Mouse (Mus musculus) T-helper 17 cell (primary cell): ENCODE results near the gene Acbd6.

Experiments
- in situ Hi-C, 2 experiments: fragments of 300-600 bp; cut with MboI, MseI; formaldehyde crosslinking; loops; 1 replicate in 1 of 2; 2 replicates in 1 of 2; pipeline ENCODE4 v1.15.1; 2025; ENCODE audit warnings: high pct_unique_total_duplicates in 2 of 2

The Acbd6 gene

GRCm38 (mm10) chr1:155558012-155558842 is at the start of gene Acbd6:
TSS of gene Acbd6 (plus strand) at chr1:155558120.
- in situ Hi-C loops, result no loop called here

DNA sequence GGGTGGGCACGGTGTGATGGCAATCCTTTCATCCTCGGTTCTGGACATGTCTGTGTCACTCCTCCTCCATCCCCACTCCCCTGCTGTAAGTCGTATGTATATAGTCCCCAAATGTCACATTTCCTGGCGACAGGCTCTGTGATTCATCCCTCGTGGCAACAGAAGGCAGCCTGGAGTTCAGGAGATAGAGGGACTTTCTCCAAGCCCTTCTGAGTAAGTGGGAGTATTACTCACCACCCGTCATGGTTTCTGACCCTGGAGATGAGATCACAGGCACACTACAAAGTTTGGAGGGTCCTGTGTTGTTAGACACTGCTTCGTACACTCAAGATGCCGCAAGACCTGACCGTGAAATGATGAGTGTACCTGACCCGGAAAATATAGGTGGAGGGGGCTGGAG is 47.7 kb upstream of the Acbd6 start:
- in situ Hi-C loops, result no loop called here

GRCm38 (mm10) chr1:155515866-155516265 is 42.1 kb upstream of the Acbd6 start:
- in situ Hi-C loops, result no loop called here

DNA sequence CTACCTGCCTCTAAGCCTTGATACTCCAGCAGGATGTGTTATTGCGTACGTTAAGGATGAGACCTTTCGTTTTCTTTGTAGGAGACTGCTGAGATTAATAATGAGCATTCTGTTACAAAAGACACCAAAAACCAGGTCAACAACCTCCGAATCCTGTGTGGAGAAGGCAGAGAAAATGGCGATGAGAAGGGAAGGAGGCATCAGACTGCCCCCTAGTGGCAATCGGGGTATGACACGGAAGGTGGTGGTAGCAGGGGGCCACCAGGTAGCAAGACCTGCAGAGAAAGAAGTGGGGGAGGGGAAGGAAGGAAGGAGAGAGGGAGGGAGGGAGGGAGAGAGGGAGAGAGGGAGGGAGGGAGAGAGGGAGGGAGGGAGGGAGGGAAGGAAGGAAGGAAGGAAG is 41.3 kb upstream of the Acbd6 start:
- in situ Hi-C loops, result no loop called here

DNA sequence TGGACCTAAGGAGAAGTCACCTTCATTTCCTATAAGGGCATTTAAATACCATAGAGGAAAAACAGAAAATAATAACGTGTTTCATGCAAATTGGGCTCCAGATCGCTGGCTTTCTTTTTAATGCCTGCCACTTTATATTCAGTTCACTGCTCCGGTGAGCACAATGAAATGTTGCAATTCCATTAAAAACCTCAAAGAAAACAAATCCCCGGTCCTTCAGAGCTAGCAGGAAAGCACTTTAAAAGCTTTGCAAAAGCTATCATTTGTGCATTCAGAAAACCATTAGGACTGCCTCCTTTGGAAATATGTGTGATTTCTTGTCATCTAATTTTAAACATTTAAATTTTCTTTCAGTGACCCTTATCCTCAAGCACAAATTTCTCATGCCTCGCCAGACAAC is 40.9 kb upstream of the Acbd6 start:
- in situ Hi-C loops, result no loop called here

- in situ Hi-C loops, result loop anchor here in 1 of 2 experiments (10.0 kb wide), 1 partner anchor 735 kb away; no protein-coding TSS in a partner anchor
These were observed 37.6 kb upstream of the Acbd6 start for GRCm38 (mm10) chr1:155520285-155520684.

DNA sequence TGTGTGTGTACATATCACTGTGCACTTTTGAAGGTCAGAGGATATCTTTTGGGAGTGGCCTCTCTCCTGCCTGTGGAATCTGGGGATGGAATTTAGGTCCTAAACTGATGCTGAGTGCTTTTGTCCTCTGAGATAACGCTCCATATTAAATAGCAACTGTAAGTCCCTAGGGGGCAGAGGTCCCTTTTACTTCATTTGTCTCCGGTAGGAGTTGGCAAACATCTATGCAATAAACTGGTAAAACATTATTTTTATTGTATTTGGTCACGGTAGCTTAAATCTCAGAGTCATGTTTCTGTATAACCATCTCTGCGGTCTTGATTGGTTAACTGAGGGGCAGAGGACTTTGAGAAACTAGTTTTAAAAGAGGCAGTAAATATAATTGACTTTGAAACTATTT is 35.4 kb upstream of the Acbd6 start:
- in situ Hi-C loops, result loop anchor here in 1 of 2 experiments (10.0 kb wide), 1 partner anchor 738 kb away; no protein-coding TSS in a partner anchor

- in situ Hi-C loops, result loop anchor here in 1 of 2 experiments (5.0 to 10.0 kb wide), 3 partner anchors 244 to 741 kb away; no protein-coding TSS in a partner anchor
These were observed 31.7 kb upstream of the Acbd6 start for GRCm38 (mm10) chr1:155526176-155526575.

- in situ Hi-C loops, result loop anchor here in 1 of 2 experiments (5.0 to 10.0 kb wide), 3 partner anchors 245 to 742 kb away; no protein-coding TSS in a partner anchor
These were observed 30.7 kb upstream of the Acbd6 start for GRCm38 (mm10) chr1:155527027-155527786.

- in situ Hi-C loops, result loop anchor here in 1 of 2 experiments (5.0 to 10.0 kb wide), 3 partner anchors 245 to 743 kb away; no protein-coding TSS in a partner anchor
These were observed 30.1 kb upstream of the Acbd6 start for GRCm38 (mm10) chr1:155527787-155528158.

DNA sequence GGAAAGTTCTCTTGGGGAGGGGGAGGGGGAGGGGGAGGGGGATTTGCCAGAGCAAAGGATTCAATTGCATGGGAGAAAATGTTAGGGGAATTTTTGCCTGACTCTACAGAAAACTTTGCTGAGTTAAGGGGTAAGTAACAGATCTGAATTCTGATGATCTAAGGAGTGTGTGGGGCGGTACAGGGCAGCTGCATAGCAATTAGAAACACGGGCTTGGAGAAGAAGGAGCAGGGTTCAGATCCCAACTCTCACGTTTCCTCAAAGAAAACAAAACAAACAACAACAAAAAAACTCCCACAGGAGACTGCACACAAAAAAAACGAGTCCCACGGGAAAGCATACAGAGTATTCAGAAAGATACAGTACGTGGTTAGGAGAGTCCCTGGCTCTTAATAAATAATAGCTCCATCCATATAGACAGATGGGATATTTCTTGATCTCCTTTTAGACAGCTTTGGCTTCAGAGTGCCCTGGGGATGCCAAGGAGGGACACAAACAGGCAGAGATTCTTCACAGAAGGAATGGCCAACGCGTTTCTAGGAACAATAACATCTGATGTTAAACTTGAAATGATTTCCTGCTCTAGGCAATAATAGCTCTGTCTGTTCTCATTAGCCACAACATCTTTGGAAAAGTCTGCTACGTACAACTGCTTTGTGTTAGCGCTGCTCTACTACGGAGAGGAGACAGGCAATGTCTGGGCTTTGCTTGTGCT is 29.4 kb upstream of the Acbd6 start:
- in situ Hi-C loops, result loop anchor here in 1 of 2 experiments (5.0 to 10.0 kb wide), 3 partner anchors 246 to 744 kb away; no protein-coding TSS in a partner anchor

- in situ Hi-C loops, result loop anchor here in 1 of 2 experiments (5.0 to 10.0 kb wide), 3 partner anchors 247 to 745 kb away; no protein-coding TSS in a partner anchor
These were observed 28.6 kb upstream of the Acbd6 start for GRCm38 (mm10) chr1:155529120-155529963.

DNA sequence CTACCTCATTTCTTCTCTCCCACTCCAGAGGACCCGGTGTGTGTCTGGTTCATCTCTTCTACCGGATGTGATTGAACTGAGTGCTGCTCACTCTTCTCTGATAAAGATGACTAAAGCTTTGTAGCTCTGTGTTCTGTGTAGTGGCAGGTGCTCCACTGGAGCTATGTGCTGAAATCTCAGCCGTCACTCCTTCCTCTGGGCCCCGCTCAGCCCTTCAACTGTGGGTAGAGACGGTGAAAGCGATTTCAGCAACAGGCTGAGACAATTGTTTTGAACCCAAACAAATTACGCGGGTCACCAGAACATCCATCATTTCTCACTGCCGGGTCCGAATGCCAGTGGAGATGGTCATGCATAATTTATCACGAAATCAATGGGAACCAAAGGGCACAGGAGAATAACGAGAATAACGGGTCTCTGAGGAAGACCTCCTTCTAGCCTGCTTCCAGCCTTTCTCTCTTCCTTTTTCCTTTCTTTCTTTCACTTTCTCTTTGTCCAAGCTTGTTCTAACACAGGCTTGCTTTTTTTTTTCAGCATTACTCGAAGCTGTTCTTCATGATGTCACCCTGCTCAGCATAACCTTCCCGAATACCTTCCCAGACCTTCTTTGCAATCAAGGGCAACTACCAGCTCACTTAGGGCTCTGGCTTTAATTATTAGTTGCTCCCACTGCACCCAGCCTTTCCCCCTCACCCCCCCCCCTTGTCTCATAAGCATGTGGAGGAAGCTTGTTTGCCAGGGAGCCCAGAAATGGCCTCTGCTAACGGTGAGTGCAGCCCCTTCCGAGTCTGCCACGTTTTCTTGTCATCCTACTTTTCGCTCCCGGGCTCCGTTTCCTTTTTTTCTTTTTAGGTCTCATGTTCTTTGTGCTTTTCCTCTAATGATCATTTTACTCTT is 27.1 kb upstream of the Acbd6 start:
- in situ Hi-C loops, result loop anchor here in 1 of 2 experiments (5.0 kb wide), 2 partner anchors 239 to 499 kb away; no protein-coding TSS in a partner anchor

GRCm38 (mm10) chr1:155532396-155532795 is 25.5 kb upstream of the Acbd6 start:
- in situ Hi-C loops, result loop anchor here in 1 of 2 experiments (5.0 kb wide), 2 partner anchors 240 to 500 kb away; no protein-coding TSS in a partner anchor

DNA sequence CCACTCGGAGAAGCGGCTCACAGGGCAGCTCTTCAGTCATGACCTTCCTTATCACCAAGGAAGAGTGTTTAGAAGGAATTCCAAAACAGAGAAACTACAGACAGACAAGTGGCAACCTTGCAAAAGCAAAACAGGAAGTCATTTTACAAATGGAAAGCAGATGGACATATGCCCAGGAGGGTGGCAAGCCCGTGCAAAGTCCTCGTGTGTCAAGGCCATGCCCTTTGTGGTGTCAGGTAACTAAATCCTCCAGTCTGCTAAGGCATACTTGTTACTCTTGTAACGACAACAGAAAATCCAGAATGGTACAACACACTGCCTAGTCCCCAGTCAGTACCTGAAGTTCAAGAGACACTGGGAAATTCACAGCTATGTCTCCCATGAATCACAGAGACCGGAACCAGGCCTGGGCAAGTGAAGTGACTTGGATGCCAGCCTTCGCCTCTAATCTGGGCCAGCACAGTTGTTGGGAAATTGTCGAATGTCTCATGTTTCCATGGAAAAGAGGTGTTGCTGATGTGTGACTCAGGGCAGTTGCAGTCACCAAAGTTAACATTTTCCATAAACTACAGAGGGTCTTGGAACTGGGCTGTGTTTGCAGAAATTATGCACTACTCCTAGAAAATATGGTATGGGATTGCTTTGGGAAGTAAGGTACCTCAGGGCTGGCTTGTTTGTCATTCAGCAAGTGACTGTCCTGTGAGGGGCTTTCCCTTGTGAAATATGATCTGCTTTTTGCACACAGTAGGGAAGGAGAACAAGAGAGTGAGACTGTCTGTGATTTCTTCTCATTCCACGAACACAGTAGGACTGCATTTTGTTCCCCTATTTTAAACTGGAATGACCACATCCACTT is 24.9 kb upstream of the Acbd6 start:
- in situ Hi-C loops, result loop anchor here in 1 of 2 experiments (5.0 kb wide), 2 partner anchors 241 to 501 kb away; no protein-coding TSS in a partner anchor

DNA sequence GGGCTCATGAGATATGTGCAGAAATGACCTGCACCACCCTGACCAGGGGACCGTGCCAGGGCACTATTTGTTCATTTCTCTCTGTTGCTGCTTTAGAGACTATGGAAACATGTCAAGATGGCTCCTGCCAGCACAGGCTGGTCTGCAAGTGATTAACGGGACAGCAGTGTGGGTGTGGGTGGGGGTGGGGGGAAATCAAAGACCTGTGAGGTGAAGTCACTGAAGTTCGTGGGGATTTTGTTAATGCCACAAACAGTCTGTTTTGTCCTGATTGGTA is 24.3 kb upstream of the Acbd6 start:
- in situ Hi-C loops, result loop anchor here in 1 of 2 experiments (5.0 kb wide), 2 partner anchors 241 to 501 kb away; no protein-coding TSS in a partner anchor

GRCm38 (mm10) chr1:155537005-155537642 is 20.8 kb upstream of the Acbd6 start:
- in situ Hi-C loops, result no loop called here

GRCm38 (mm10) chr1:155538006-155538405 is 19.9 kb upstream of the Acbd6 start:
- in situ Hi-C loops, result no loop called here
